Comparison of ENCODE assay signal across 10 mouse cellular contexts in genomic region chr1:52431806-52432205, GRCm38 (mm10).
"Had no signal": no experiment of that assay in that cellular context is flagged by ENCODE, and none has a peak within 500 bp of the region (broad histone marks: within the 10 kb centered on the region; RNA-seq: fewer than 3 reads in every experiment).

No protein-coding gene starts in this region.

- H3K27ac ChIP-seq: layer of hippocampus, adult 2 months; limb, embryonic 13.5 days; liver, embryonic 14.5 days; neural tube, embryonic 12.5 days; stomach, postnatal 0 days had no signal

- H3K4me3 ChIP-seq: layer of hippocampus, adult 2 months; limb, embryonic 13.5 days; neural tube, embryonic 12.5 days had no signal

- DNase-seq: kidney, postnatal 10 days; kidney, postnatal 4 days; left cerebral cortex, postnatal 4 days; lung, adult 18-20 months; thymus, postnatal 25 days had no signal

- H3K9me3 ChIP-seq: limb, embryonic 13.5 days; neural tube, embryonic 12.5 days had no signal

- H3K27me3 ChIP-seq: limb, embryonic 13.5 days; neural tube, embryonic 12.5 days had no signal

- H3K4me2 ChIP-seq: limb, embryonic 13.5 days; neural tube, embryonic 12.5 days had no signal

- H3K36me3 ChIP-seq: limb, embryonic 13.5 days; neural tube, embryonic 12.5 days had no signal

- H3K4me1 ChIP-seq: limb, embryonic 13.5 days; neural tube, embryonic 12.5 days had no signal

- H3K9ac ChIP-seq: limb, embryonic 13.5 days; liver, embryonic 14.5 days; neural tube, embryonic 12.5 days had no signal
